Mouse (Mus musculus): ENCODE results near the gene Psd. TPM values are rescaled to one million over a fixed set of nuclear protein-coding genes. Genes with fewer than 3 reads are reported as not detected.

Gene Psd
- polyA plus RNA-seq, 1 experiment: 0.73 TPM

GRCm38 (mm10) chr19:46348761-46349458 is 22.0 kb upstream of the Psd start:
- TF ChIP-seq GATA1 (IDR thresholded peaks at IDR 0.05; ENCODE audit: low read length): no peak

- no peak for TF ChIP-seq GATA1 (IDR thresholded peaks at IDR 0.05; ENCODE audit: low read length)
These were observed 21.1 kb upstream of the Psd start for GRCm38 (mm10) chr19:46347936-46348668.

GRCm38 (mm10) chr19:46347146-46347545 is 20.2 kb upstream of the Psd start:
- TF ChIP-seq GATA1 (IDR thresholded peaks at IDR 0.05; ENCODE audit: low read length): no peak

- no peak for TF ChIP-seq GATA1 (IDR thresholded peaks at IDR 0.05; ENCODE audit: low read length)
These were observed 17.9 kb upstream of the Psd start for GRCm38 (mm10) chr19:46344710-46345419.

- TF ChIP-seq GATA1 (IDR thresholded peaks at IDR 0.05; ENCODE audit: low read length): no peak
These were observed 12.5 kb upstream of the Psd start for GRCm38 (mm10) chr19:46339287-46339971.

GRCm38 (mm10) chr19:46338942-46339286 is 12.0 kb upstream of the Psd start:
- TF ChIP-seq GATA1 (IDR thresholded peaks at IDR 0.05; ENCODE audit: low read length): no peak

GRCm38 (mm10) chr19:46338331-46338936 is 11.5 kb upstream of the Psd start, which contains the start of gene Cuedc2:
Gene Cuedc2, minus strand, starts transcription at chr19:46338702.
- no peak for TF ChIP-seq GATA1 (IDR thresholded peaks at IDR 0.05; ENCODE audit: low read length)

GRCm38 (mm10) chr19:46337719-46338330 is 10.9 kb upstream of the Psd start:
- no peak for TF ChIP-seq GATA1 (IDR thresholded peaks at IDR 0.05; ENCODE audit: low read length)

GRCm38 (mm10) chr19:46333906-46334305 is 7.0 kb upstream of the Psd start:
- no peak for TF ChIP-seq GATA1 (IDR thresholded peaks at IDR 0.05; ENCODE audit: low read length)

GRCm38 (mm10) chr19:46332721-46333339 is 5.9 kb upstream of the Psd start:
- TF ChIP-seq GATA1 (IDR thresholded peaks at IDR 0.05; ENCODE audit: low read length): no peak

GRCm38 (mm10) chr19:46331936-46332335 is 5.0 kb upstream of the Psd start:
- no peak for TF ChIP-seq GATA1 (IDR thresholded peaks at IDR 0.05; ENCODE audit: low read length)

- no peak for TF ChIP-seq GATA1 (IDR thresholded peaks at IDR 0.05; ENCODE audit: low read length)
These were observed 4.4 kb upstream of the Psd start for GRCm38 (mm10) chr19:46331326-46331725.

GRCm38 (mm10) chr19:46330696-46331095 is 3.7 kb upstream of the Psd start:
- no peak for TF ChIP-seq GATA1 (IDR thresholded peaks at IDR 0.05; ENCODE audit: low read length)

GRCm38 (mm10) chr19:46329951-46330350 is 3.0 kb upstream of the Psd start:
- no peak for TF ChIP-seq GATA1 (IDR thresholded peaks at IDR 0.05; ENCODE audit: low read length)
